In genomic region chr10:13964501-13965281, GRCm38 (mm10) we compare ENCODE assay signal across 8 mouse cellular contexts. TPM values are rescaled to one million over a fixed set of nuclear protein-coding genes. Genes with fewer than 3 reads are reported as not detected.
DNase-seq lines count a peak whose midpoint lies in the region; ATAC-seq and TF ChIP-seq lines count a peak whose summit lies in the region.

No protein-coding gene starts in this region.

- no peaks in the 10 kb centered on the region for H3K36me3 ChIP-seq in forebrain, embryonic 10.5 days (replicated peaks)
- H3K36me3 ChIP-seq in heart, embryonic 15.5 days, result no peaks in the 10 kb centered on the region
- no peaks in the 10 kb centered on the region for H3K36me3 ChIP-seq in liver, embryonic 14.5 days (replicated peaks; ENCODE audit: control insufficient read depth, insufficient read depth, low read depth)
- H3K36me3 ChIP-seq in splenic B cell, adult 2 months (ENCODE audit: control insufficient read depth, insufficient read depth, low read length, poor library complexity, severe bottlenecking), result no peaks in the 10 kb centered on the region

- no peaks in the 10 kb centered on the region for H3K9me3 ChIP-seq in forebrain, embryonic 10.5 days
- H3K9me3 ChIP-seq in heart, embryonic 15.5 days (replicated peaks), result no peaks in the 10 kb centered on the region
- no peaks in the 10 kb centered on the region for H3K9me3 ChIP-seq in liver, embryonic 14.5 days (ENCODE audit: control insufficient read depth, low read length)

- peak; percentile 95 for DNase-seq in B cell, adult 2 months
- DNase-seq in forebrain, embryonic 10.5 days (ENCODE audit: extremely low spot score, low spot score), result peak; percentile 56
- DNase-seq in kidney, postnatal 14 days, result peak; percentile 93
- DNase-seq in liver, embryonic 14.5 days (ENCODE audit: low read depth in 3 of 3, low spot score in 3 of 3), result no peak
- DNase-seq in natural killer cell, adult 2 months (ENCODE audit: low spot score in 2 of 2), result peak; percentile 94
- DNase-seq in splenic B cell, adult 2 months (ENCODE audit: low read depth, low spot score), result peak; percentile 95

- TF ChIP-seq EP300 in liver, embryonic 14.5 days (IDR thresholded peaks at IDR 0.05; ENCODE audit: low read depth), result no peak

- TF ChIP-seq POLR2A in bone marrow, adult 2 months (IDR thresholded peaks at IDR 0.05; ENCODE audit: borderline replicate concordance, control insufficient read depth, low read depth, low read length), result peak; percentile 59; the same call in 1 of the 2 replicates

- WGBS in bone marrow, adult 2 months, result under 1% methylated on average over 65 of the region's 65 CpGs
- WGBS in forebrain, embryonic 10.5 days, result under 1% methylated on average over 65 of the region's 65 CpGs
- under 1% methylated on average over 60 of the region's 65 CpGs for WGBS in heart, embryonic 15.5 days
- under 1% methylated on average over 65 of the region's 65 CpGs for WGBS in liver, embryonic 14.5 days (ENCODE audit: insufficient replicate concordance)

- peak overlapping the region; percentile 84 for H3K4me2 ChIP-seq in heart, embryonic 15.5 days
- H3K4me2 ChIP-seq in liver, embryonic 14.5 days (ENCODE audit: low read depth), result peak overlapping the region; percentile 74

- H3K9ac ChIP-seq in heart, embryonic 15.5 days, result peak overlapping the region; percentile 90
- H3K9ac ChIP-seq in liver, embryonic 14.5 days (replicated peaks), result no peak overlapping the region; the same call in 1 of the 2 replicates

- ATAC-seq in heart, embryonic 15.5 days (replicated peaks; ENCODE audit: insufficient number of reproducible peaks, insufficient read depth, low FRiP score, low read depth), result peak; percentile 47
- peak; percentile 45 for ATAC-seq in liver, embryonic 14.5 days (ENCODE audit: insufficient read depth)

- peak overlapping the region; percentile 98 for H3K27ac ChIP-seq in bone marrow, adult 2 months (ENCODE audit: control insufficient read depth, insufficient read depth, low read depth, low read length, poor library complexity)
- peak overlapping the region; percentile 93 for H3K27ac ChIP-seq in forebrain, embryonic 10.5 days
- peak overlapping the region; percentile 100 for H3K27ac ChIP-seq in heart, embryonic 15.5 days
- H3K27ac ChIP-seq in liver, embryonic 14.5 days, result no peak overlapping the region

- peak overlapping the region; percentile 70 for H3K4me3 ChIP-seq in bone marrow, adult 2 months (replicated peaks; ENCODE audit: control insufficient read depth, low read depth, low read length)
- H3K4me3 ChIP-seq in forebrain, embryonic 10.5 days, result peak overlapping the region; percentile 77
- H3K4me3 ChIP-seq in heart, embryonic 15.5 days, result peak overlapping the region; percentile 78
- peak overlapping the region; percentile 56 for H3K4me3 ChIP-seq in liver, embryonic 14.5 days (ENCODE audit: insufficient read depth in 1 of 2, low read depth in 2 of 2, low read length in 2 of 2)

- H3K27me3 ChIP-seq in forebrain, embryonic 10.5 days (ENCODE audit: poor library complexity, severe bottlenecking), result peaks cover 57% of the 10 kb centered on the region
- no peaks in the 10 kb centered on the region for H3K27me3 ChIP-seq in heart, embryonic 15.5 days
- peaks cover 65% of the 10 kb centered on the region for H3K27me3 ChIP-seq in liver, embryonic 14.5 days (ENCODE audit: control insufficient read depth, insufficient read depth, low read length)
- H3K27me3 ChIP-seq in splenic B cell, adult 2 months (ENCODE audit: control insufficient read depth, insufficient read depth, low read length, poor library complexity, severe bottlenecking), result no peaks in the 10 kb centered on the region

- no peaks in the 10 kb centered on the region; the same call in 1 of the 2 replicates for H3K4me1 ChIP-seq in bone marrow, adult 2 months (ENCODE audit: control insufficient read depth, insufficient read depth, low read length)
- H3K4me1 ChIP-seq in forebrain, embryonic 10.5 days, result peaks cover 39% of the 10 kb centered on the region
- H3K4me1 ChIP-seq in heart, embryonic 15.5 days (replicated peaks), result peaks cover 8% of the 10 kb centered on the region
- H3K4me1 ChIP-seq in liver, embryonic 14.5 days (replicated peaks; ENCODE audit: control insufficient read depth in 2 of 2, insufficient read depth in 2 of 2, low read length in 1 of 2), result no peaks in the 10 kb centered on the region

- TF ChIP-seq CTCF in bone marrow, adult 2 months (IDR thresholded peaks at IDR 0.05; ENCODE audit: control insufficient read depth, insufficient read depth, low read length), result no peak
- TF ChIP-seq CTCF in liver, embryonic 14.5 days (IDR thresholded peaks at IDR 0.05; ENCODE audit: low read depth), result no peak

RNA-seq across cellular contexts. Expression of gene Hivep2, which starts 1.2 kb away (rescaled TPM):
- polyA plus RNA-seq in bone marrow, adult 2 months (2011; ENCODE audit: insufficient read depth, insufficient read length, low replicate concordance, missing spikeins), result 3.2 and 6.3 TPM in 2 replicates
- polyA plus RNA-seq in forebrain, embryonic 10.5 days (2016; fragmentation: Nextera tagmentation; extraction: Ambion mirVana), result 1.0 TPM in 2 replicates
- polyA plus RNA-seq in heart, embryonic 15.5 days (2015; fragmentation: Nextera tagmentation; extraction: Ambion mirVana), result 4.8 and 5.4 TPM in 2 replicates
- polyA plus RNA-seq in liver, embryonic 14.5 days (2012; rRNA removed), result 0.25 and 0.33 TPM in 2 replicates
- polyA plus RNA-seq in liver, embryonic 14.5 days (2014; fragmentation: Nextera tagmentation; extraction: Ambion mirVana), result 0.32 and 0.48 TPM in 2 replicates

Comparison
In these comparisons a context has a peak if more than half of its experiments do, and no peak if none do; other contexts are left out.
1. DNase-seq: peak in B cell, adult 2 months (2 of 2), forebrain, embryonic 10.5 days (single experiment), kidney, postnatal 14 days (single experiment), natural killer cell, adult 2 months (2 of 2) and splenic B cell, adult 2 months (single experiment); none in liver, embryonic 14.5 days (0 of 3).
2. Peak in every context shown above with its lines, with median percentiles within 50 percentile points of each other: H3K4me3 ChIP-seq.